23 mouse cellular contexts compared by ENCODE assay signal in genomic region chr16:14365457-14365856, GRCm38 (mm10). TPM values are rescaled to one million over a fixed set of nuclear protein-coding genes. Genes with fewer than 3 reads are reported as not detected.
DNase-seq lines count a peak whose midpoint lies in the region; ATAC-seq and TF ChIP-seq lines count a peak whose summit lies in the region.
"Had no signal": no experiment of that assay in that cellular context is flagged by ENCODE, and none has a peak within 500 bp of the region (broad histone marks: within the 10 kb centered on the region; RNA-seq: fewer than 3 reads in every experiment).

No protein-coding gene starts in this region.

- peaks cover 55% of the 10 kb centered on the region for H3K4me1 ChIP-seq in bone marrow macrophage, adult 2 months (ENCODE audit: control insufficient read depth, insufficient read depth, low read length)
- peaks cover 67% of the 10 kb centered on the region for H3K4me1 ChIP-seq in liver, embryonic 13.5 days (replicated peaks)

- no peak overlapping the region for H3K4me2 ChIP-seq in liver, embryonic 13.5 days
- H3K4me2 ChIP-seq: embryonic facial prominence, embryonic 15.5 days; heart, embryonic 13.5 days; hindbrain, embryonic 14.5 days; lung, embryonic 15.5 days had no signal

- intact Hi-C loops in heart, postnatal 25 days (cut with DNase I) = no loop called here

- H3K9ac ChIP-seq in liver, embryonic 13.5 days = no peak overlapping the region
- H3K9ac ChIP-seq: embryonic facial prominence, embryonic 15.5 days; heart, embryonic 13.5 days; hindbrain, embryonic 14.5 days; liver, embryonic 14.5 days; lung, embryonic 15.5 days had no signal

- 0 out of 2 replicates have a peak, but pooled peaks have one; percentile 15 for ATAC-seq in liver, embryonic 13.5 days (ENCODE audit: low read depth)
- ATAC-seq: activated CD4-positive, CD25-positive, alpha-beta regulatory T cell, adult 4 months; forebrain, embryonic 16.5 days had no signal

- DNase-seq in heart, adult 11 months = peak; percentile 95
- DNase-seq in heart, postnatal 25 days (ENCODE audit: low spot score) = no peak
- peak; percentile 19 for DNase-seq in liver, embryonic 13.5 days
- DNase-seq in adrenal gland, postnatal 4 days (ENCODE audit: low spot score in 2 of 2) = no peak
- no peak for DNase-seq in urinary bladder, postnatal 36 days (ENCODE audit: low spot score in 2 of 2)
- DNase-seq in left cerebral cortex, adult 11 months (ENCODE audit: low spot score) = no peak
- DNase-seq: adrenal gland, postnatal 10 days; cerebellum, adult 9-10 months; gastrocnemius, postnatal 14 days; heart, adult 2 months; heart, postnatal 14 days; kidney, adult 2 months; right cerebral cortex, postnatal 4 days; thymus, postnatal 25 days had no signal

- H3K27ac ChIP-seq in bone marrow macrophage, adult 2 months (ENCODE audit: insufficient read depth, low read depth, low read length) = peak overlapping the region; percentile 18; the same call in 1 of the 2 replicates
- H3K27ac ChIP-seq in liver, embryonic 13.5 days = no peak overlapping the region
- H3K27ac ChIP-seq: embryonic facial prominence, embryonic 15.5 days; heart, adult 2 months; heart, embryonic 13.5 days; hindbrain, embryonic 14.5 days; kidney, postnatal 0 days; liver, embryonic 14.5 days; lung, embryonic 15.5 days had no signal

- TF ChIP-seq POLR2A in bone marrow macrophage, adult 2 months (IDR thresholded peaks at IDR 0.05; ENCODE audit: borderline replicate concordance, low read depth, low read length) = no peak

- H3K36me3 ChIP-seq in liver, embryonic 13.5 days = no peaks in the 10 kb centered on the region
- H3K36me3 ChIP-seq: embryonic facial prominence, embryonic 15.5 days; heart, embryonic 13.5 days; lung, embryonic 15.5 days had no signal

- 13% methylated on average over 4 of the region's 4 CpGs for WGBS in liver, embryonic 13.5 days (ENCODE audit: insufficient replicate concordance)

- no peaks in the 10 kb centered on the region for H3K27me3 ChIP-seq in liver, embryonic 13.5 days
- H3K27me3 ChIP-seq: embryonic facial prominence, embryonic 15.5 days; lung, embryonic 15.5 days had no signal

- no peak for TF ChIP-seq CTCF in bone marrow macrophage, adult 2 months (IDR thresholded peaks at IDR 0.05; ENCODE audit: low read depth, low read length)

- H3K9me3 ChIP-seq in liver, embryonic 13.5 days (replicated peaks) = no peaks in the 10 kb centered on the region
- H3K9me3 ChIP-seq: embryonic facial prominence, embryonic 15.5 days; heart, embryonic 13.5 days; lung, embryonic 15.5 days had no signal

- H3K4me3 ChIP-seq in bone marrow macrophage, adult 2 months (ENCODE audit: insufficient read depth, low read length) = peak overlapping the region; percentile 5; the same call in 1 of the 2 replicates
- H3K4me3 ChIP-seq in liver, embryonic 13.5 days (replicated peaks) = no peak overlapping the region
- H3K4me3 ChIP-seq: embryonic facial prominence, embryonic 15.5 days; heart, adult 2 months; heart, embryonic 13.5 days; lung, embryonic 15.5 days had no signal

RNA-seq across cellular contexts. Expression of gene Abcc1, which starts 4.1 kb away (rescaled TPM):
- total RNA-seq in heart, postnatal 25 days (2021) = 10 to 100 TPM; 19.0 to 26.9 TPM
- 105 and 110 TPM in 2 replicates for polyA plus RNA-seq in bone marrow macrophage, adult 2 months (2012; ENCODE audit: insufficient read depth, insufficient read length, missing spikeins)
- 3.3 and 3.8 TPM in 2 replicates for polyA plus RNA-seq in liver, embryonic 13.5 days (2015; fragmentation: Nextera tagmentation; extraction: Ambion mirVana)
- total RNA-seq in adrenal gland, postnatal 4 days (2021) = 10 to 100 TPM; 24.4 to 28.4 TPM

RNA-seq across cellular contexts. Expression of gene Fopnl, which starts 48.3 kb away (rescaled TPM):
- total RNA-seq in heart, postnatal 25 days (2021) = 10 to 100 TPM; 60.0 to 63.6 TPM
- polyA plus RNA-seq in bone marrow macrophage, adult 2 months (2012; ENCODE audit: insufficient read depth, insufficient read length, missing spikeins) = 42.1 and 52.6 TPM in 2 replicates
- 77.5 and 81.4 TPM in 2 replicates for polyA plus RNA-seq in liver, embryonic 13.5 days (2015; fragmentation: Nextera tagmentation; extraction: Ambion mirVana)
- 10 to 100 TPM; 57.6 to 62.6 TPM for total RNA-seq in adrenal gland, postnatal 4 days (2021)

Comparison
In these comparisons a context has a peak if more than half of its experiments do, and no peak if none do; other contexts are left out.
1. DNase-seq: peak in heart, adult 11 months (single experiment) and liver, embryonic 13.5 days (single experiment); none in heart, postnatal 25 days (single experiment), adrenal gland, postnatal 4 days (0 of 2), urinary bladder, postnatal 36 days (0 of 2) and left cerebral cortex, adult 11 months (single experiment).